Mouse (Mus musculus) intestine, embryonic 15.5 days (tissue): ENCODE measurements around the gene Lxn. TPM values are rescaled to one million over a fixed set of nuclear protein-coding genes. Genes with fewer than 3 reads are reported as not detected.

ENCODE experiments used
- ATAC-seq: fragments of 200-750 bp; cut with Nextera tagmentation; 2 replicates; pipeline ENCODE4 v1.8.0; 2017; ENCODE audit warnings: moderate TSS enrichment, moderate library complexity
- H3K27ac ChIP-seq: fragments of 300-500 bp; sonication (generic); 2 replicates; pipeline ENCODE4 v1.5.1; 2015; ENCODE audit warnings: mild to moderate bottlenecking, inconsistent platforms
- H3K27me3 ChIP-seq: fragments of 300-500 bp; sonication (generic); replicated peaks from 2 replicates; pipeline ENCODE4 v1.6.1; 2015; ENCODE audit warnings: inconsistent platforms
- H3K36me3 ChIP-seq: fragments of 300-500 bp; sonication (generic); 2 replicates; pipeline ENCODE4 v1.6.1; 2015; ENCODE audit warnings: inconsistent platforms
- H3K4me1 ChIP-seq: fragments of 300-500 bp; sonication (generic); replicated peaks from 2 replicates; pipeline ENCODE4 v1.6.1; 2015; ENCODE audit warnings: inconsistent platforms
- H3K4me2 ChIP-seq: fragments of 300-500 bp; sonication (generic); replicated peaks from 2 replicates; pipeline ENCODE4 v1.6.1; 2015; ENCODE audit warnings: mild to moderate bottlenecking, inconsistent platforms
- H3K4me3 ChIP-seq: fragments of 300-500 bp; sonication (generic); replicated peaks from 2 replicates; pipeline ENCODE4 v1.5.1; 2015; ENCODE audit warnings: inconsistent platforms
- H3K9ac ChIP-seq: fragments of 300-500 bp; sonication (generic); 2 replicates; pipeline ENCODE4 v1.6.1; 2015; ENCODE audit warnings: inconsistent platforms
- H3K9me3 ChIP-seq: fragments of 300-500 bp; sonication (generic); 2 replicates; pipeline ENCODE4 v1.6.1; 2016; ENCODE audit warnings: inconsistent platforms
- WGBS: fragments of 180-500 bp; shearing (Covaris S2); methylation state at CpG from one replicate; pipeline ENCODE4 v1.1.7; 2015; 5-methylcytosine and 5-hydroxymethylcytosine counted together
- polyA plus RNA-seq: library from polyadenylated mRNA; unstranded; fragments of >200 nt; fragmentation: Nextera tagmentation; extraction: Ambion mirVana; gene quantifications from 2 replicates; pipeline ENCODE4 v1.2.1, GENCODE M21; 2015

Lxn gene
- polyA plus RNA-seq, 1 experiment from 2014 or later, result 86.8 TPM

DNA sequence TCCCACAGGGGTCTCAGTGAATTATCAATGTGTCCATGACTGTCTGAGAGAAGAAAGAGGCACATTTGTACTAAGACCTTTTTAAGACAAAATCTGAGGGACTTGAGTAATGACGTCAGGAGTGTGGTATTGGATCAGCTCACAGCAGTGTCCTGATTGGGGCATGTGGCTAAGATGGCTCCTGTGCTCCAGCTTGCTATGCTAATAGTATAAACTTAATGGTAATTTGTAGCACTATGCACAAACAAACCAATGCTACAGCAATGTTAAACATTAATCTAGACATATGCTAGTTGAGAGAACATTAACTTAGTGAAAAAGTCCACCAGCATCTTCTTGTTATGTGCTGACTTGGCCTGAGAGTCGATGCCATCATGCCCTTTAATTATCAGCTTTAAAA, 21.5 kb upstream of the Lxn start:
- Histone ChIP-seq H3K36me3 (no peaks in the 10 kb centered on the region), H3K4me2 (no peak overlapping the region), H3K27me3 (no peaks in the 10 kb centered on the region), H3K9me3 (no peaks in the 10 kb centered on the region), H3K4me1 (no peaks in the 10 kb centered on the region), H3K9ac (no peak overlapping the region), H3K27ac (no peak overlapping the region), H3K4me3 (no peak overlapping the region)
- 75% methylated on average over 2 of the region's 2 CpGs for WGBS
- no peak for ATAC-seq

DNA sequence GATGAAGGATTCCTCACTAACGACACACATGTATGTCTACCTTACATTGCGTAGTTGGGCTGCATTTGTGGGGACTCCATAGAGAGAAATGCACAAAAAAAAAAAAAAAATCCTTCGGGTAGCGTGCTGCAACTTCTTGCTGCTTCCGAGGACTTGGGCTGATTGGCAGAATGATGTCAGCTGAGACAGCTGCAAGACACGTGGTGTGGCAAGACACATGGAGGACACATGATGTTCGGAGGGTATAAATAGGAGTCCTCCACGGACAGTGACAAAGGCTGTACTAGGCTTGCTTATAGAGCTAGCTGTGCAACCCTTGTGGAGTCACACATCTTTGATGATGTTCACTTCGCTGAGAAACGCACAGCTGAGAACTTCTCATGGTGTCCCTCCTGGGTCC, 18.7 kb upstream of the Lxn start:
- H3K4me3 ChIP-seq, result no peak overlapping the region
- 89% methylated on average over 10 of the region's 10 CpGs for WGBS
- no peak overlapping the region for H3K4me2 ChIP-seq
- no peak overlapping the region for H3K9ac ChIP-seq
- no peak for ATAC-seq
- H3K4me1 ChIP-seq, result no peaks in the 10 kb centered on the region
- H3K36me3 ChIP-seq, result no peaks in the 10 kb centered on the region
- H3K27me3 ChIP-seq, result no peaks in the 10 kb centered on the region
- no peak overlapping the region for H3K27ac ChIP-seq
- H3K9me3 ChIP-seq, result no peaks in the 10 kb centered on the region

DNA sequence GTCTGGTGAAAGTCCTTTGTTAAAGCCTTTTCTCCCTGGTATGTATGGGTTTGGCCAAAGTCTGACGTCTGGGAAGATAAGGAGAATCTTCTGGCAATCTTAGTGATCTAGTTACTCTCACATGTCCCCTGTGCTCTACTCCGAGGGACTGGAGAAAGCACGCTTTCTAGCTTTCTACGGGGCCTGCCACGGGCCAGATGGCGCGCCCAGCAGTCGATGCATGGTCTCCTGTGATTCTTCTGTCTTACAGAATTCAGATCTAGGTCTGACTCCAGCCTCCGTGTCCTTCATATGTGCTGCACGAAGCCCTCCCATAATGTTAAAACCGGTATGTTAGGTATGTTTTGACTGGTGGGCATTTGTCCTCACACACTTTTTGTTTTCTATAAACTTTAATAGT, 16.1 kb upstream of the Lxn start:
- no peak overlapping the region for H3K9ac ChIP-seq
- no peak overlapping the region for H3K4me3 ChIP-seq
- WGBS, result 92% methylated on average over 11 of the region's 11 CpGs
- no peaks in the 10 kb centered on the region for H3K27me3 ChIP-seq
- no peaks in the 10 kb centered on the region for H3K4me1 ChIP-seq
- H3K4me2 ChIP-seq, result no peak overlapping the region
- H3K36me3 ChIP-seq, result no peaks in the 10 kb centered on the region
- H3K27ac ChIP-seq, result no peak overlapping the region
- H3K9me3 ChIP-seq, result no peaks in the 10 kb centered on the region
- ATAC-seq, result no peak

DNA sequence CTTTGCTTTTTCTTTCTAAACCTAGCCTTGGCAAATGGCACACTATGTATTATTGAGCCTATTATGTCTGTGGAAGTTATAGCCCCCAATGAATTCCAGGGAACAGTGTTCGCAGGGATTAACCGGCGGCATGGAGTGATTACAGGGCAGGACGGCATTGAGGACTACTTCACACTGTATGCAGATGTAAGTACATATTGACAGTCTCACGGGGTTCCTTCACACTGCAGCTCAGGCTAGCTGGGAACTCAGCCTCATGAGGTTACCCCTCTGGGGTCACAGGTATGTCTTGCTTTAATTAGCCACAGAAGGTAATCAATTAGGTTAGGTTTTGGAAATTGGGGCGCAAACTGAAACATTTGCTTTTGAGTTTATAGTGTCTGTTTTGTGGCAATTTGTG, 9.7 kb upstream of the Lxn start:
- no peak overlapping the region for H3K27ac ChIP-seq
- ATAC-seq, result no peak
- 0 out of 2 replicates have a peak, but pooled peaks cover 4% of the 10 kb centered on the region for H3K36me3 ChIP-seq
- 85% methylated on average over 6 of the region's 6 CpGs for WGBS
- no peak overlapping the region for H3K4me2 ChIP-seq
- no peaks in the 10 kb centered on the region for H3K9me3 ChIP-seq
- no peak overlapping the region for H3K4me3 ChIP-seq
- no peaks in the 10 kb centered on the region for H3K4me1 ChIP-seq
- H3K9ac ChIP-seq, result no peak overlapping the region
- no peaks in the 10 kb centered on the region for H3K27me3 ChIP-seq

DNA sequence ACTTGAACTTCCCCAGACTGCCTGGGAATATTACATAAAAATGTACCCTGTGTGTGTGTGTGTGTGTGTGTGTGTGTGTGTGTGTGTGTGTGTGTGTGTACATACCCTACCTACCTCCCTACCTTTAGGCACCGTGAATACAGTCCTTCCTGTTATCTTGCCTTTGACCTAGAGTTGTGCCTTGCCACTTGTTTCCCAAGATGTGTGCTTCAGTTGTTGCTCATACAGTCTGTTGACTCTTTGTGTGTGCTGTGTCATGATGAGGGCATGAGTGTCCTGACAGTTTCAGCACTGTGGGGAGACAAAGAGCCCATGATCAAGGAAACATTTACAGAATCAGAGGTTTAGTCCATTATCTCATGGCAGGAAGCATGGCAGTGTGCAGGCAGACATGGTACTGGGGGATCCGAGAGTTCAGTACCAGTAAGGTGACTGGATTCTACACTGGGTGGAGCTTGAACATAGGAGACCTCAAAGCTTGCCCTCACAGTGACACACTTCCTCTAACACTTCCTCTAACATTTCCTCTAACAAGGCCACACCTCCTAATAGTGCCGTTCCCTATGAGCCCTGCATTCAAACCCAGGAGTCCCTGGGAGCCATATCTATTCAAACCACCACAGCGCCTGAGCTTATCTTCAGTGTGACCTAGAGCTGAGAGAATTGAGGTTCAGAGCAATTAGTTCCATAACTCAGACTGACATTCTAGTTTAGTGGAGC, 7.8 kb upstream of the Lxn start:
- no peak overlapping the region for H3K27ac ChIP-seq
- H3K4me1 ChIP-seq, result no peaks in the 10 kb centered on the region
- WGBS, result 79% methylated on average over 4 of the region's 4 CpGs
- 0 out of 2 replicates have a peak, but pooled peaks have one; percentile 23 for ATAC-seq
- H3K4me2 ChIP-seq, result no peak overlapping the region
- 0 out of 2 replicates have a peak, but pooled peaks cover 8% of the 10 kb centered on the region for H3K36me3 ChIP-seq
- no peaks in the 10 kb centered on the region for H3K9me3 ChIP-seq
- no peaks in the 10 kb centered on the region for H3K27me3 ChIP-seq
- no peak overlapping the region for H3K9ac ChIP-seq
- H3K4me3 ChIP-seq, result no peak overlapping the region

DNA sequence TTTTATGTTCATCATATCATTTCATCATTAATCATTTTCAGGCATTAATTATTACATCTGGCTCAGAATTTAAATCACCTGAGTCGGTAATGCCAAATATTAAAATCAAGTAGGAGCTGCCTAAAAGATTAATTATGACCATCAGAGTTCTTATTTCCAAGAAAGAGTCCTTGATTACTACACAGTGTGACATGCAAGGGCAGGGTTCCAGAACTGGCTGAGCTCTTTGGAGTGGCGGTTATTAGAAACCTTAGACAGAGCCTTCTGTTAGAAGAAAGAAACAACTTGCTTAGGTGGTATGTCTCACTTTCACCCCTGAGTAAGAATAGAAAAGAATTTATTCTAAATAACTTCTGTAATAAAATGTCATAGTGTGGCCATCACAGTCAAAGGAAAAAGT, 3.6 kb upstream of the Lxn start:
- no peak overlapping the region for H3K4me3 ChIP-seq
- no peaks in the 10 kb centered on the region; the same call in 1 of the 2 replicates for H3K4me1 ChIP-seq
- no peak overlapping the region for H3K9ac ChIP-seq
- WGBS, result 89% methylated on average over 2 of the region's 2 CpGs
- no peaks in the 10 kb centered on the region for H3K9me3 ChIP-seq
- ATAC-seq, result no peak
- no peak overlapping the region for H3K27ac ChIP-seq
- H3K36me3 ChIP-seq, result 0 out of 2 replicates have a peak, but pooled peaks cover 8% of the 10 kb centered on the region
- no peak overlapping the region for H3K4me2 ChIP-seq
- H3K27me3 ChIP-seq, result no peaks in the 10 kb centered on the region

DNA sequence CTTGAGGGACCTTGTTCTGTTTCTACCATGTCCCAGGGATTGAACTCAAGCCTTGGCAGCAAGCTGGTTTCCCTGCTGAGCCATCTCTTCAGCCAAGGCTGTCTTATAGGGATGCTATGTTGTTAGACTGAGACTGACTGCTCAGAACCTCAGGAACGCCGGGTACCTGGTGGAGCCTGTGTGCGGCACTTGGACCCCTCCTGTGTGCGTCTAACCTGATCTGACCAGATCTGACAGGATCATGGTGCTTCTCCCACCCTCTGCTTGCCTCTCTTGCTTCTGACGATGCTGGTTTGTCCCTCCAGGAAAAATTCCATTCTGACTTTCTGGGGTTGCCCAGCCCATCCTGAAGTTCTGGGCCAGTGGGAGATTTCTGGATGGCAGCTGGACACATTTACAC, 2.9 kb upstream of the Lxn start:
- ATAC-seq, result no peak

DNA sequence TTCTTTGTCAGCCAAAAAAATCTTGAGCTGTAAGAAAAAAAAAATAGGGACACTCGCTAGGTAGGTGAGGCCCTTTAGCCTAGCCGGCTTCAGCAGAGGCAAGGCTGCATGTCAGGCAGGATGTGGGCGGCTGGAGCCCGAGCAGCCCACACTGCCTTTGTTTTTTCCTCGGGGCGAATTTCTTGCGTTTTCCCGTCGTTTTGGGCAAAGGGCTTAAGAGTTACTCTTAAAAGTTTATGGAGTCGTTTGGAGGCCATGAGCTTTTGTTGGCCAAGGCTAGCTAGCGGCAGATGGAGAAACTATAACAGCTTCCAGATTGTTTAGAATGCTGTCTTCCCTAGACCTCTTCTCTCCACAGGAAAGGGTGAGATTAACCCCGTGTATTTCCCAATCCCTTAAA, 725 bp downstream of the Lxn start:
- Histone ChIP-seq H3K9me3 (no peaks in the 10 kb centered on the region), H3K4me1 (peaks cover 2% of the 10 kb centered on the region; the same call in 1 of the 2 replicates), H3K36me3 (peaks cover 9% of the 10 kb centered on the region; the same call in 1 of the 2 replicates), H3K9ac (peak overlapping the region; percentile 69), H3K4me3 (peak overlapping the region; percentile 60), H3K27me3 (no peaks in the 10 kb centered on the region), H3K4me2 (peak overlapping the region; percentile 73), H3K27ac (peak overlapping the region; percentile 80; the same call in 1 of the 2 replicates)
- ATAC-seq, result peak; percentile 42; the same call in 1 of the 2 replicates
- 1% methylated on average over 12 of the region's 12 CpGs for WGBS

More for the DNA sequence above, 2.9 kb upstream of the Lxn start:
- 93% methylated on average over 5 of the region's 5 CpGs for WGBS
- no peaks in the 10 kb centered on the region for H3K27me3 ChIP-seq
- H3K36me3 ChIP-seq, result 0 out of 2 replicates have a peak, but pooled peaks cover 8% of the 10 kb centered on the region
- peaks cover 2% of the 10 kb centered on the region; the same call in 1 of the 2 replicates for H3K4me1 ChIP-seq
- H3K27ac ChIP-seq, result no peak overlapping the region
- no peak overlapping the region for H3K4me3 ChIP-seq
- no peak overlapping the region for H3K9ac ChIP-seq
- no peaks in the 10 kb centered on the region for H3K9me3 ChIP-seq
- no peak overlapping the region for H3K4me2 ChIP-seq

DNA sequence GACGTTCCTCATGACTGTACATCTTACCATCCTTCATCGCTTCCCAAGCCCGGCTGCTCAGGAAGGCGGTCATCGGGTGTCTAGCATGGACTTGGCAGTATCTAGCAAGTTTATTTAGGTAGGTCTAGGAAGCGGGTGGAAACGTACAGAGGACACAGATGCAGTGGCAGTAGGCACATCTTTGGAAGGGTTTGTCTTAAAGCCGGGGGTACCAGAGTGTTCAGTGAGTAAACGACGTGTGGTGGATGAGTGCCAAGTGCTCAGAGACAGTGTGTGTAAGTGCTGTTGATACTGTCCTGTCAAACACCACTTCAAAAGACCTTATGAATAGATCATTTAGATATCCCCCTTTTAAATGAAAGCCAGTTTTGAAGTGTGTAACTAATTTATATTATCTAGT, 1.1 kb downstream of the Lxn start:
- peaks cover 2% of the 10 kb centered on the region; the same call in 1 of the 2 replicates for H3K4me1 ChIP-seq
- H3K27ac ChIP-seq, result no peak overlapping the region
- H3K9ac ChIP-seq, result no peak overlapping the region; the same call in 1 of the 2 replicates
- H3K4me3 ChIP-seq, result peak overlapping the region; percentile 60
- H3K9me3 ChIP-seq, result no peaks in the 10 kb centered on the region
- 39% methylated on average over 10 of the region's 10 CpGs for WGBS
- ATAC-seq, result no peak
- peak overlapping the region; percentile 73 for H3K4me2 ChIP-seq
- no peaks in the 10 kb centered on the region for H3K27me3 ChIP-seq
- peaks cover 8% of the 10 kb centered on the region; the same call in 1 of the 2 replicates for H3K36me3 ChIP-seq

DNA sequence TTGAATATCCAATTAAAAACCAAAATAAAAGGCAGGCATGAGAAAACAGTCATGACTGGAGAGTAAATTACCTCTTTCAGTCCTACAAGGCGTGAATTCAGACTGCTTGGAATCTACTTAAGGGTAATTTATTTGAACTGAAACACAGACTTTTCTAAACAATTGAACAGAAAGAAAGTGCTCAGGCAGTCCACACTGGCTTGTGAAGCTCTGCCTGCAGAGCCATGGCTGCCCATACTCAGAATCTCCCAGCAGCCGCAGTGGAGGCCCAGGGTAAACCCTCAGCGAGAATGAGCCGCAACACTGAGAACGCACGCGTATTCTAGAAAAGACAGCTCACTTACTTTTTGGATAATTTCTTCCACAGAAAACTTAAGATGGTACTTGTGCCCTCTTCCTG, 1.7 kb downstream of the Lxn start:
- no peak overlapping the region for H3K27ac ChIP-seq
- 84% methylated on average over 7 of the region's 7 CpGs for whole genome bisulfite sequencing
- H3K9ac ChIP-seq, result no peak overlapping the region
- H3K4me3 ChIP-seq, result no peak overlapping the region
- no peak overlapping the region for H3K4me2 ChIP-seq
- H3K4me1 ChIP-seq, result peaks cover 2% of the 10 kb centered on the region; the same call in 1 of the 2 replicates
- no peaks in the 10 kb centered on the region for H3K9me3 ChIP-seq
- H3K27me3 ChIP-seq, result no peaks in the 10 kb centered on the region
- ATAC-seq, result no peak
- H3K36me3 ChIP-seq, result peaks cover 12% of the 10 kb centered on the region

DNA sequence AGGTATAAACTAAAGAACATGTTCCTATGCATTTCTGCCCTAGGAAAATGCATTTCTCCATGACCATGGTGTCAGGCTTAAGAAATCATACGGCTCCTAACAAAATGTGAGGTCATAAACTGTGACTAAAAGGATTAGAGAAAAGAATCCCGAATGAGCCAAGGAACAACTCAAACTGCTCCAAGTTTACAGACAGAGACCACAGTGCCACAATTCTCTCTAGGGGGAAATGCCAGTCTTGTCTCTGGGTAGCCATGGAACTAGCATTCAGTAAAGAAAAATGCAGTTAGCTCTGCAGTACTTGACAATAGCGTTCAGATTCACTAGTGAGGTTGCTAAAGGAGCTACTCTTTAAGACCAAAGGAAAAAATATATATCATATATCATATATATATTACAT, 3.8 kb downstream of the Lxn start:
- H3K4me2 ChIP-seq, result no peak overlapping the region
- 91% methylated on average over 3 of the region's 3 CpGs for WGBS
- peaks cover 20% of the 10 kb centered on the region for H3K36me3 ChIP-seq
- H3K9ac ChIP-seq, result no peak overlapping the region
- H3K9me3 ChIP-seq, result no peaks in the 10 kb centered on the region
- no peak for ATAC-seq
- H3K27me3 ChIP-seq, result no peaks in the 10 kb centered on the region
- no peak overlapping the region for H3K27ac ChIP-seq
- no peak overlapping the region for H3K4me3 ChIP-seq
- peaks cover 2% of the 10 kb centered on the region; the same call in 1 of the 2 replicates for H3K4me1 ChIP-seq

DNA sequence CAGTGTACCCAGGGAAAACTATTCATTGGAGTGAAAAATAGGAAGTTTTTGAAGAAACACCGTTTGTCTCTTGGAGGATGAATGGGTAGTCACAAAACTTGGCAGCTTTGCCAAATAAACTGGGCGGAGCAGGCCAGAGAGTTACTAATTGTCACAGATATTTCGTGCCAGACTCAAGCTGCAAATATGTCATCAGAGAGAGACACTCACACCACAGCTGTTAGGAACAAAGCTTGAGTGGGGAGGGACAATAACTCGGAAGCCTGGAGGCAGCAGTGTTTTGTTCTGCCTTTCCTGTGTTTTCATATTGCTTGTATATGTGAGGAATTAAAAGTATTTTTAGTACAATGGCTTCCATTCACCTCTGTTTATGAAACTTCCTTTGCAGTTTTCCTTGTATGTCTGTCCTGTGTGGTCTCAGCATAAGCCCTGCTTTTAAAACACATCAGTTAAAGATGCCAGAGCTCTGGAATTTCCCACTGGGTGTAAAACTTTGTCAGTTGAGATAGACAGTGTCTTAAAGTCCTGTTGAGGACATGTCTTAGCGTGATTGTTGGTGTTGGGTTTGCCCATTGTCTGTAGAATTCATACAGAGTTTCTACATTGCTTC, 13.0 kb downstream of the Lxn start:
- Histone ChIP-seq H3K4me2 (no peak overlapping the region), H3K9me3 (no peaks in the 10 kb centered on the region), H3K36me3 (peaks cover 23% of the 10 kb centered on the region), H3K27ac (no peak overlapping the region), H3K27me3 (no peaks in the 10 kb centered on the region), H3K4me1 (no peaks in the 10 kb centered on the region), H3K4me3 (no peak overlapping the region), H3K9ac (no peak overlapping the region)
- 86% methylated on average over 5 of the region's 5 CpGs for WGBS
- ATAC-seq, result no peak
